Mouse (Mus musculus) brain, embryonic 14.5 days (tissue): ENCODE measurements around the gene Utp11.

Experiments used
- CTCF ChIP-seq: fragments of 200-500 bp; IDR thresholded peaks from 2 replicates; pipeline ENCODE4 v1.5.1; 2012; ENCODE audit warnings: inconsistent platforms, mild to moderate bottlenecking, moderate library complexity, borderline replicate concordance; ENCODE audit not compliant: insufficient read depth, insufficient read length; ENCODE audit errors: extremely low read depth
- POLR2A ChIP-seq: fragments of 200-500 bp; IDR thresholded peaks from 2 replicates; pipeline ENCODE4 v1.6.1; 2012; ENCODE audit warnings: mild to moderate bottlenecking, inconsistent platforms, borderline replicate concordance; ENCODE audit not compliant: poor library complexity, insufficient read depth, insufficient read length, severe bottlenecking; ENCODE audit errors: extremely low read depth

- TF ChIP-seq CTCF (no peak), POLR2A (no peak)
Measured at GRCm38 (mm10) chr4:124668078-124668477, 25.3 kb downstream of the Utp11 start.
